Mouse (Mus musculus) thymus, postnatal 10 days (tissue): ENCODE results near the gene Nol4l.

Source experiments
- DNase-seq, 2 experiments: peaks; one replicate each; pipeline ENCODE4 v3.0.0; 2021; ENCODE audit warnings: low spot score in 2 of 2

The Nol4l gene

GRCm38 (mm10) chr2:153529931-153530766 lies at the start of gene Nol4l:
Nol4l (minus strand) TSS chr2:153529971.
- peak in 1 of 2 experiments; percentile 20 for DNase-seq

- DNase-seq = no peak
Measured at GRCm38 (mm10) chr2:153577122-153577521, 47.4 kb upstream of the Nol4l start.

- DNase-seq = no peak
Measured at GRCm38 (mm10) chr2:153576150-153576549, 46.4 kb upstream of the Nol4l start.

- DNase-seq = no peak
Measured at GRCm38 (mm10) chr2:153575554-153575953, 45.8 kb upstream of the Nol4l start.

GRCm38 (mm10) chr2:153573101-153573500 lies 43.3 kb upstream of the Nol4l start:
- DNase-seq = no peak

GRCm38 (mm10) chr2:153568541-153568940 lies 38.8 kb upstream of the Nol4l start:
- no peak for DNase-seq

GRCm38 (mm10) chr2:153568013-153568412 lies 38.2 kb upstream of the Nol4l start:
- no peak for DNase-seq

GRCm38 (mm10) chr2:153564343-153564742 lies 34.6 kb upstream of the Nol4l start:
- no peak for DNase-seq

GRCm38 (mm10) chr2:153561564-153561963 lies 31.8 kb upstream of the Nol4l start:
- no peak for DNase-seq

GRCm38 (mm10) chr2:153560664-153561541 lies 31.1 kb upstream of the Nol4l start:
- peak in 1 of 2 experiments; percentile 26 for DNase-seq

- DNase-seq = peak in 1 of 2 experiments; percentile 18
Measured at GRCm38 (mm10) chr2:153559613-153560152, 29.9 kb upstream of the Nol4l start.

- no peak for DNase-seq
Measured at GRCm38 (mm10) chr2:153558464-153558863, 28.7 kb upstream of the Nol4l start.

GRCm38 (mm10) chr2:153557259-153557658 lies 27.5 kb upstream of the Nol4l start:
- no peak for DNase-seq

- DNase-seq = no peak
Measured at GRCm38 (mm10) chr2:153556208-153556607, 26.4 kb upstream of the Nol4l start.

- DNase-seq = no peak
Measured at GRCm38 (mm10) chr2:153554543-153554942, 24.8 kb upstream of the Nol4l start.

GRCm38 (mm10) chr2:153549486-153549885 lies 19.7 kb upstream of the Nol4l start:
- DNase-seq = no peak

GRCm38 (mm10) chr2:153548221-153548923 lies 18.6 kb upstream of the Nol4l start:
- DNase-seq = no peak

- DNase-seq = no peak
Measured at GRCm38 (mm10) chr2:153547633-153548032, 17.9 kb upstream of the Nol4l start.

GRCm38 (mm10) chr2:153546972-153547371 lies 17.2 kb upstream of the Nol4l start:
- DNase-seq = no peak

GRCm38 (mm10) chr2:153546471-153546870 lies 16.7 kb upstream of the Nol4l start:
- no peak for DNase-seq

- no peak for DNase-seq
Measured at GRCm38 (mm10) chr2:153544771-153545170, 15.0 kb upstream of the Nol4l start.
